Mouse (Mus musculus): ENCODE results near the gene Slc35d1. TPM values are rescaled to one million over a fixed set of nuclear protein-coding genes. Genes with fewer than 3 reads are reported as not detected.

Gene Slc35d1
- polyA plus RNA-seq (2014; fragmentation: Illumina TruSeq; extraction: RNeasy Lipid Tissue Mini Kit (QIAGEN cat#74804); ENCODE audit: low read depth, low replicate concordance): 5.8 TPM

GRCm38 (mm10) chr4:103214925-103215820 is at the start of gene Slc35d1:
Gene Slc35d1 (minus strand): TSS chr4:103215164.

Other genes with a start within 250 kb of the Slc35d1 start
- gene Tctex1d1, start 236.6 kb downstream of the Slc35d1 start, polyA plus RNA-seq (2014; fragmentation: Illumina TruSeq; extraction: RNeasy Lipid Tissue Mini Kit (QIAGEN cat#74804); ENCODE audit: low read depth, low replicate concordance): 4.6 TPM
- not detected for gene Insl5, start 188.3 kb downstream of the Slc35d1 start, polyA plus RNA-seq (2014; fragmentation: Illumina TruSeq; extraction: RNeasy Lipid Tissue Mini Kit (QIAGEN cat#74804); ENCODE audit: low read depth, low replicate concordance)
- gene Mier1, start 100.8 kb downstream of the Slc35d1 start, polyA plus RNA-seq (2014; fragmentation: Illumina TruSeq; extraction: RNeasy Lipid Tissue Mini Kit (QIAGEN cat#74804); ENCODE audit: low read depth, low replicate concordance): 26.7 TPM
- gene Wdr78, start 100.6 kb downstream of the Slc35d1 start, polyA plus RNA-seq (2014; fragmentation: Illumina TruSeq; extraction: RNeasy Lipid Tissue Mini Kit (QIAGEN cat#74804); ENCODE audit: low read depth, low replicate concordance): 6.9 TPM
- gene 4921539E11Rik, start 75.7 kb upstream of the Slc35d1 start, polyA plus RNA-seq (2014; fragmentation: Illumina TruSeq; extraction: RNeasy Lipid Tissue Mini Kit (QIAGEN cat#74804); ENCODE audit: low read depth, low replicate concordance): 1.3 TPM
- gene Oma1, start 98.6 kb upstream of the Slc35d1 start, polyA plus RNA-seq (2014; fragmentation: Illumina TruSeq; extraction: RNeasy Lipid Tissue Mini Kit (QIAGEN cat#74804); ENCODE audit: low read depth, low replicate concordance): 15.1 TPM

Measured in adipose tissue, adult 10 weeks (tissue).